Mouse (Mus musculus) cerebellum, adult 9-11 months (tissue): ENCODE results near the gene Rps6ka2.
"Not testable (repeated sequence)": the region's sequence is repeated elsewhere in the genome, so short reads cannot be mapped to it uniquely, and the experiment has no call there.

Source experiments
- DNase-seq: peaks from one replicate; pipeline ENCODE4 v3.0.0; 2022

The Rps6ka2 gene

DNA sequence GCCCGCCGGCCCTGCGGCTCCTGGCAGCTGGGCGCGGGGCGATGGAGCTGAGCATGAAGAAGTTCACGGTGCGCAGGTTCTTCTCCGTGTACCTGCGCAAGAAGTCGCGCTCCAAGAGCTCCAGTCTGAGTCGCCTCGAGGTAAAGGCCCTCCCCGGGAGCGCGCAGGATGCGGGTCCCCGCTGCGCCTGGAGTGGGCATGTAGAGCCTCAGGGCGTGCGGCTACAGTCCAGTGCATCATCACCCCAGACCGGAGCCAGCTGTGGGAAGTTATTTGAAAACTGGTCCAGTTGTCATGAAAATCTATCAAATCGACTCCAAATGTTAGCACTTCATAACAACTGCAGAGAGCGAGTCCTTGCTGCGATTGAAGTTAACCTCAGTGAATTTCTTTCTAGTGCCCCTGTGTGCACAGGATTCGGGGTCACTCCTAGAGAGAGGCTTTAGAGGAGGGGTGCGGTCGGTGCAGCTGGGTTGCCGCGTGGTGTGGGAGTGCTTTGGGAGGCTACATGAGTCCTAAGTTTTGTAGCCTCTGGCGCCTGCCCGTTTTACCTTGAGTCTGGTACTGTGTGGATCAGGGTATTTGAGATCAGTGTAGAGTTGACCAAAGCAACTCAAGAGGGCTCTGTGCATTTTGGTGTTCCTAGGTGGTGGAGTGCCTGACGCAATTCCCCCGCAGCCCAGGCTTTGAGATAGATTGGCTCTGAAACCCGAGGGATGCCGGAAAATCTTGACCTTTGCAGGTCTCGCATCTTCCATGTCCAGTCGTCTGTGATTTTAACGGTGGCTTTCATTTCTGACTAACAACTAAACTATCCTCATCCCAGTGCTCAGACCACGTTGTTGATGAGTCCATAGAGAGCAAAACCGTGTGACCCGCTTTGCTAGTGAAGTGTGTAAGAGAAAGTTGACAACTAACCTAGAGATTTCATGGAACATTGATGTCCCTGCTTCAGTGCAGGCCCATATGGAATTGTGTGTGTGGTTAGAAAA is 685 bp downstream of the Rps6ka2 start:
- no peak for DNase-seq

DNA sequence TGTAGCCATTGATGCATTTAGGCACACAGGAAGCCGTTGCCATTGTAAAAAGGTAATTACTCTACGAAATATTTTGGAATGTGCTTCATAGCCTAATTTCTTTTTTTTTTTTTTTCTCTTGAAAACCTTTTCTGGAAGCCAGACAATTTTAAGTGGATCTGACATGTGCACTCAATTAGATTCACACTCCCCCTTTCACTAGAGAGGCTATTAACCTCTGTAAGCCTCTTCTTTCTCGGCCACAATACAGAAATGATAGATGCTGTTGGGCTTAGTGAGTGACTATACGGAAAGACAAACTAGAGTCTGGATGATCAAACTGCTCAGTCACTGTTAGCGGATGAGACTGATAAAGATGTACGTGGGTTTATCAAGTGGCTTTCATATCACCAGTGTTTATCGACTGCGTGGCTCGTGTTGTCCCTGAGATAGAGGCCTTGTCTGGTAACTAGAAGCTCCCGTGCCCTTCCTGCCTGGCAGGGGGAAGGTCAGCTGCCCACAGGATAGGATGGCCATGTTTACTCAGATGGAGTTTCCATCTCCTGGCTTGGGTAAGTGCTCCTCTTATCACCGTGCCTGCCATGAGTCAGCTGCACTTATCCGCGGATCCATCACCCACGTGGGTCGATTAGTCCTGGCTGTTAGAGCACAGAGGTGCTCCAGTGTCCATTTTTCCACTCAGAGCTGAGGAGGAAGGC is 3.6 kb downstream of the Rps6ka2 start:
- no peak for DNase-seq

DNA sequence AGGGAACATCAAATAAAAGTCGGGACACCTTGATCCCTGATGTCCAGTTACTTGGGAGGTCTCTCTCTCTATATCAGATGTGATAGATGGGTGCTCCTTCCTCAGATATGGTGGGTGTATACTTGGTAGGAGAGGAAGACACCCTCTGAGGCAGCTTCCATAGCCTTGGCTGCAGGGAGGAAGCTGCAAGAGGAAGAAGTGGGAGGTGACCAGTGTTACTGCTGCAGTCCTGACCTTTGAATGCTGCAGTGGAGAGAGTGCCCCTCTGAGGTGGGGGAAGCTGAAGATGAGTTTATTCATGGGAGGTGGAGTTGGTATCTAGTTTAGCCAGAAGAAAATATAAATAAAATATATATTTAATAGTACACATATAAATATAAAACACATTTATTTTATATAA is 5.4 kb downstream of the Rps6ka2 start:
- no peak for DNase-seq

DNA sequence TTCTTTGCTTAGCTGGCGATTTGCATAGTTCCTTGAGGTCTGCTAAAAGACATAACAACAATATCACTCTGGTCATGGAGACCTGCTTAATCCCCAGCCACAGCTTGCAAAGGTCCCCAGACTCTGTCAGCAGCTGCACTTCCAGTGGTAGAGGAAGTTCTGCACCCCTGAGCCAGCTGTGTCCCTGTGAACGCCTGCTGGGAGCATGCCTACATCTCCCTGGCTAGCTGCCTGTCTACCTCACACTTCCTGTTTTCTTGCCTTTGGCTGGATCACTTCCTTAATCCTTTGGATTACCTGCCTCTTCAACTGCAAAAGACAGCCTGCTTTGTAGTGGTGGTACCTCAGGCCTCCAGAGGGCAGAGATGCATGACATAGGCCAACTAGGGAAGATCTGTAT is 6.5 kb downstream of the Rps6ka2 start:
- no peak for DNase-seq

GRCm38 (mm10) chr17:7178196-7178595 is 8.3 kb downstream of the Rps6ka2 start:
- DNase-seq, result no peak

DNA sequence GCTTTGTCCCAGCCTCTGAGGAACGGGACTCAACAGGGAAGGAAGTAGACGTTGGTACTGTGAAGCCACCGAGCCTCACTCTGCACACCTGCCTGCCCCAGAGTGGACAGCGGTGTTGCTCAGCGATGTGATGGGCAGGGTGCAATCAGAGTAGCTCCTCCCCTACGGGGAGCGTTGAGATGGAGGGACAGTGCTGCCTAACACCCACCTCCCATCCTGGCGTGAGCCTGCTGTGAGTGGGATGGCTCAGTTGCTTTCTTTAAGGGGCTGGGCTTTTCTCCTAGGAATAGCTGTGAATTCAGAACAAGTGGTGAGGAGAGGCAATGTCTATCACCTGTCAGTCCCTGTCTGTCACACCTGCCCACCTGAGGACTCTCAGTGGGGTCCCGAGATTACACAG is 12.3 kb downstream of the Rps6ka2 start:
- DNase-seq, result no peak

DNA sequence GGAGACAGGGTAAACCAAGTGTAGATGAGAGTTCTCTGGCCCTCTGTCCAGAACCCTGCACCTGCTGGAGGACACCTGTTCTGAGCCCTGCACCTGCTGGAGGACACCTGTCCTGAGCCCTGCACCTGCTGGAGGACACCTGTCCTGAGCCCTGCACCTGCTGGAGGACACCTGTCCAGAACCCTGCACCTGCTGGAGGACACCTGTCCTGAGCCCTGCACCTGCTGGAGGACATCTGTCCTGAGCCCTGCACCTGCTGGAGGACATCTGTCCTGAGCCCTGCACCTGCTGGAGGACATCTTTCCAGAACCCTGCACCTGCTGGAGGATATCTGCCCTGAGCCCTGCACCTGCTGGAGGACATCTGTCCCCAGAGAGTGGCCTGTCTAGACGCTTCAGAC is 17.1 kb downstream of the Rps6ka2 start:
- DNase-seq, result not testable (repeated sequence)

DNA sequence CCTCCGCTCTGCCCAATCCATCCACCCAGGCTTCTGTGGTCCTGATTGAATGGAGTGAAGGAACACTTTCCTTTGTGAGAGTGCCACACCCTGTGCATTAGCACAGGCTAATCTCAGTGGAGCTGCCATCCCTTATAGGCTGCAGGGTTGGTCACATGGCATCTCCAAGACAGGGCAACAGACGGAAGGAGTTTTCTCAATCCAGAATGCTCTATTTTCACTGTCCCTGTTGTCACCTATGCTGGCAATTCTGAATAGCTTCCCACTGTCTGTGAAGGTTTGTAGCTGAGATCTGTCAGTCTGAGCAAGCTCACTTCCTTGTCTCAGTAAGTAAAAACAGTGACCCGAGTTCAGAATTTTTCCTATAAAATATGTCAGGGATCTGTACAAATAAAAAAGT is 19.5 kb downstream of the Rps6ka2 start:
- no peak for DNase-seq

GRCm38 (mm10) chr17:7189975-7190374 is 20.1 kb downstream of the Rps6ka2 start:
- peak; percentile 45 for DNase-seq

DNA sequence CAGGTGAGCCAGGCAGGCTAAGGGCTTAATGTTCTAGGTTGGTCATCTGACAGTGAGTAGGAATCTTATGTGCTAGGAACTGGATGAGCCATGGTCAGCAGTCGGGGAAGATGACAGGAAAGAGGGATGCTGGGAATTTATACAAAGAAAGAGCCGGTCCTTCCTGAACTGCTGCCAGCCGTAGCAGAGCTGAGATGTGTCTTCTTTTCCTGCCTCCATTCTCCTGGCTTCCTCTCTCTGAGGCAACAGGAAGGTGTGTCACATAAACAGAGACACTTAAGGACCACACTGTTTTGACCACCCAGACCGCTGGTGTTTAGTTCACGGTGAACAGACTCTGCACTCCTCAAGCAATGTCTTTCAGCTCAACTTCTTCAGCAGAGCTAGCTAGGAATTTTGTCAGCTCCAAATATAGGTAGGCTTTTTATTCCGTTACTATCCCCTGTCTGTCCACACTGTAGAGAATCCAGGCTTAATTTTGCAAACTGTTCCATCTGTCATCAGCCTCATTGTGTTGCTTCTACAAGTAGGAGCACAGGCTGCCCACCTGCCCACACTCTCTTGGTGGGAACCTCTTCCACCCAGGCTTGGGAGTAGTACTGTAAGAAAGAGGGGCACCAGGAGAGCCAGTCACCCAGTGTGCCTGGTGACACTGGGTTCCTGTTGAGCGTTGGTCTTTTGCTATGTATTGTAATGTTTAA is 24.4 kb downstream of the Rps6ka2 start:
- no peak for DNase-seq

- no peak for DNase-seq
Measured at GRCm38 (mm10) chr17:7197121-7197925, 27.4 kb downstream of the Rps6ka2 start.

- DNase-seq, result no peak
Measured at GRCm38 (mm10) chr17:7204771-7205406, 35.0 kb downstream of the Rps6ka2 start.

- no peak for DNase-seq
Measured at GRCm38 (mm10) chr17:7206434-7207145, 36.7 kb downstream of the Rps6ka2 start.

- DNase-seq, result no peak
Measured at GRCm38 (mm10) chr17:7210648-7211047, 40.7 kb downstream of the Rps6ka2 start.

GRCm38 (mm10) chr17:7211893-7212292 is 42.0 kb downstream of the Rps6ka2 start:
- no peak for DNase-seq

- DNase-seq, result no peak
Measured at GRCm38 (mm10) chr17:7213214-7213613, 43.3 kb downstream of the Rps6ka2 start.

DNA sequence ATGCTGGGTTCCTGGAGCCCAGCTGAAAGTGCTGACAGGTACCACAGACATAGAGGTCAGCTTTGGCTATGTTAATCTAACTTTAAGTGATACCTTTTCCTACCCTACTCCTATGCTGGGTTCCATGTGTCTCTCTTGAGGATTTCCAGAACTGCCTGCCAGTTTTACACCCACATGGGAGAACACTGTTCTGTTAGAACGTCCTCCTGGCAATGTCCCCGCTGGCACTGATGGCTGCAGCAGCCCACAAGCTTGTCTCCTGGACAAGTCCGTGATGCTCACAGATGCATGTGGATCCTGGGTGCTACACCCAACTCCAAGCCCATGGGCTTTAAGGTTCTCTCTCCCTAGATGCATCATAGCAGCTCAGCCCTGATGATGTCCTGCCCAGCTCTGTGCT is 44.1 kb downstream of the Rps6ka2 start:
- DNase-seq, result no peak

DNA sequence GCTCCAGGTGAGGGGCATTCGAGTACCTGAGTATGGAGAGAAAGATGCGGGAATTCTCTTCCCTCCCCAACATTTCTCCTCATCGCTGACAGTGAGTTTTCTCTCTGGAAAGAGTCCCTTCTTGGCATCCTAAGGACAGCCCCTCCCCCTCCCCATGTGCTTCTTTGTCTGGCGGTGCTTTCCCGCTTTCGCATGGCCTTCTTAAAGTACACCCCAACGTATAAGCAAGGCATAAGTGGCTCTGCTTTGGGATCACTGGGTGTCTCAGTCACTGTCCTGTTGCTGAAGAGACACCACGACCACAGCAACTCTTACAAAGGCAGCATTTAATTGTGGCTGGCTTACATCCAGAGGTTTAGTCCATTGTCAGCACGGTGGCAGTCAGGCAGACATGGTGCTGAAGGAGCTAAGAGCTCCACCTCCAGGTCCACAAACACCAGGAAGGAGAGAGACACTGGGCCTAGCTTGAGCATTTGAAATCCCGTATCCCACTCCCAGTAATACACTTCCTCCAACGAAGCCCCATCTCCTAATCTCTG is 47.9 kb downstream of the Rps6ka2 start:
- DNase-seq, result no peak

DNA sequence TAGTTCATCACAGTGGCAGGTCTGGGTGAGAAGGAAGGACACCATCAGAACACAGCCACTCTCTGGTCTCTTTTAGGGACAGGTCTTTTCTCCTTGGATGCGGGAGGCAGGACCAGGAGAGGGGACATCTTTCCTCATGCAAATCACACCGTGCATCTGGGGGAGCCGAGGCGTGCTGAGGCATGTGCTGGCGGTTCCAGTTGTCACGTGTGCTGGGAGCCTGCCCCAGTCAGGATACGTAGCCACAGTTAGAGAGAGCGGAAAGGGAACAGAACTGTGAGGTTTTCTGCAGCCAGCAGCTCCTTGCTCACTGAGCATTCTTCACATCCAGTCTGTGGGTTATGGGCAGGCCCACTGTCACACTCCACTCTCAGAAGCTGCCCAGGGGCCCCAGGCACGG is 48.5 kb downstream of the Rps6ka2 start:
- no peak for DNase-seq

GRCm38 (mm10) chr17:7219044-7219718 is 49.3 kb downstream of the Rps6ka2 start:
- DNase-seq, result no peak
